Mouse (Mus musculus): ENCODE results near the gene Wfdc1. TPM values are rescaled to one million over a fixed set of nuclear protein-coding genes. Genes with fewer than 3 reads are reported as not detected.

Wfdc1 gene
- polyA plus RNA-seq, 1 experiment from 2014 or later = 3.1 TPM

DNA sequence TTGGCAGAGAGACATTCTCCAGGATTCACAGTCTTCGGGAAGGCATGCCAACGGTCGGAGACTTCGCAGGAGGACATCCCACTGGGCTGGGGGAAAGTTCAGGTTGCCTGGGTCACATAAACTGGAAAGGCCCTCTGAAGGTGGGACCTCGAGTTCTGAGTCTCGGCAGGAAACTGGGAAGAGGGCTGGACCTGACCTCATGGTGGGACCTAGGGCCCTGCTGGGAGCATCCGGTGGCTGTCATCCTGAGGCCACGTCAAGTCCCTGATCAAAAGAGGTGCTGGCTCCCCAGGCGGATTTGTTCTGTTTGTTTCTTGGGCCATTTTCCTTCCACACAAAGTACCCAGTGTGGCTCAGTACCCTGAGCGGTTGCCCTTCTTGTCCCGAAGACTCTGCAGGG is 2.7 kb upstream of the Wfdc1 start:
- peaks cover 40% of the 10 kb centered on the region for H3K4me1 ChIP-seq (replicated peaks)
- H3K27ac ChIP-seq (ENCODE audit: poor library complexity, severe bottlenecking) = no peak overlapping the region
- WGBS = 60% methylated on average over 11 of the region's 11 CpGs
- no peak overlapping the region for H3K4me3 ChIP-seq
- no peak overlapping the region for H3K9ac ChIP-seq
- 0 out of 2 replicates have a peak, but pooled peaks cover 10% of the 10 kb centered on the region for H3K27me3 ChIP-seq (replicated peaks)
- ATAC-seq (ENCODE audit: insufficient number of reproducible peaks, low FRiP score) = no peak
- H3K9me3 ChIP-seq (replicated peaks) = no peaks in the 10 kb centered on the region
- H3K4me2 ChIP-seq = no peak overlapping the region
- H3K36me3 ChIP-seq = no peaks in the 10 kb centered on the region

DNA sequence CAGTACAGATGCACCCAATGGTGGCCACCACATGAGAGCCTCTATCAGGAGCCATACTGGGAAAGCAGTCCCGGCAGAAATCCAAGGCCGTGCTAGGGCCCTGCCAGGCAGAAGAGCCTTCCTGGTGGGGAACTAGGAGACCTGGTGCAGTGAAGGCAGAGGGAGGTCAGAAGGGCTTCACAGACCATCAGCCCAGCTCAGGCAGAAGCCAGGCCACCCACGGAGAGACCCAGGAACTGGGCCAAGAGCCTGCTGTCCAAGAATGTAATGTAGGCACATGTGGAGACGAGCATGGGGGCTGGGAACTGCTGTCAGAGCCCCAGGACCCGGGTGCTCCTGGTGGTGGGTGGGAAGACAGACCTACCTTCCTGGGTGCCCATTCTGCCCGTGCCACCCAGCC is 895 bp upstream of the Wfdc1 start:
- Histone ChIP-seq H3K27me3 (replicated peaks) (0 out of 2 replicates have a peak, but pooled peaks cover 10% of the 10 kb centered on the region), H3K9ac (no peak overlapping the region), H3K4me2 (no peak overlapping the region), H3K9me3 (replicated peaks) (no peaks in the 10 kb centered on the region), H3K27ac (ENCODE audit: poor library complexity, severe bottlenecking) (no peak overlapping the region), H3K4me3 (no peak overlapping the region), H3K4me1 (replicated peaks) (peaks cover 51% of the 10 kb centered on the region), H3K36me3 (no peaks in the 10 kb centered on the region)
- 66% methylated on average over 6 of the region's 6 CpGs for WGBS
- no peak for ATAC-seq (ENCODE audit: insufficient number of reproducible peaks, low FRiP score)

DNA sequence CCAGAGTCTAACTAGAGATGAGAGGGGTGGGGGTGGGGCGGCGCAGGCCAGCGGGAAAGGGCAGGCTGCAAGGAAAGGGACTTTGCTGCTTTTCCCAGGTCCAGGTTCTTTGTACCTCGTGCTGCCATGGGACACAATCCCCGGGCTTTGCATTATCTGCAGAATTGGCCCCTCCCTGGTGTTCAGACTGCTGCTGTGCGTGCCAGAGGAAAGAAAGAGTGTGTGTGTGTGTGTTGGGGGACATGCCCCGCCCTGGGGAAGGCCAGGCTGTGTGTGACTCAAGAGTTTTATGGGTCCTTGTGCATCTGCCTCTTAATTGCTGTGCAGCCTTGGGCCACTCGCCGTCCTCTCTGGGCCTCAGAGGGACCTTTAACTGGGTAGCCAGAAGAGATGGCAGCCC is 2.3 kb downstream of the Wfdc1 start:
- 61% methylated on average over 9 of the region's 9 CpGs for WGBS
- H3K36me3 ChIP-seq = no peaks in the 10 kb centered on the region
- no peak overlapping the region for H3K4me2 ChIP-seq
- H3K9me3 ChIP-seq (replicated peaks) = no peaks in the 10 kb centered on the region
- no peak overlapping the region for H3K9ac ChIP-seq
- no peak for ATAC-seq (ENCODE audit: insufficient number of reproducible peaks, low FRiP score)
- H3K4me1 ChIP-seq (replicated peaks) = peaks cover 51% of the 10 kb centered on the region
- no peak overlapping the region for H3K4me3 ChIP-seq
- H3K27ac ChIP-seq (ENCODE audit: poor library complexity, severe bottlenecking) = no peak overlapping the region
- 0 out of 2 replicates have a peak, but pooled peaks cover 10% of the 10 kb centered on the region for H3K27me3 ChIP-seq (replicated peaks)

DNA sequence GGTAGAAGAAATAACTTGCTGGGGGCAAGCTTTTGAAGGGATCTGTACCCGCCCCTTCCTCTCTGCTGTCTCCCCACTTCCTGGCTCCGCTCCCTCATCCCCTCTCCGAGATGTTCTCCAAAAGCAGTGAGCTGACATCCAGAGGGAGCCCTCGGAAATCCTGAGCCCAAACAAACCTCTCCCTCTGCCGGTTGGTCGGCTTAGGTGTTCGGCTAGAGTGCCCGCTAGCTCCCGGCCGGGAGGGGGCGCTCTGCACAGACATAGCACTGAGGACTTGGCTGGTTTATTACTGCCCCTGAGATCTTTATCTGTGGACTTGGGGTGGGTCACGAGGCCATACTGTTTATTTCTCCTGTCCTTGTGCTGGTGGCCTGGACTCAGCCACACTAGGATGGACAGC is 3.1 kb downstream of the Wfdc1 start:
- peak overlapping the region; percentile 1; the same call in 1 of the 2 replicates for H3K27ac ChIP-seq (ENCODE audit: poor library complexity, severe bottlenecking)
- no peaks in the 10 kb centered on the region for H3K9me3 ChIP-seq (replicated peaks)
- WGBS = 52% methylated on average over 12 of the region's 12 CpGs
- H3K4me1 ChIP-seq (replicated peaks) = peaks cover 51% of the 10 kb centered on the region
- no peak for ATAC-seq (ENCODE audit: insufficient number of reproducible peaks, low FRiP score)
- H3K27me3 ChIP-seq (replicated peaks) = 0 out of 2 replicates have a peak, but pooled peaks cover 10% of the 10 kb centered on the region
- H3K4me3 ChIP-seq = no peak overlapping the region
- no peaks in the 10 kb centered on the region for H3K36me3 ChIP-seq
- no peak overlapping the region for H3K9ac ChIP-seq
- H3K4me2 ChIP-seq = no peak overlapping the region

DNA sequence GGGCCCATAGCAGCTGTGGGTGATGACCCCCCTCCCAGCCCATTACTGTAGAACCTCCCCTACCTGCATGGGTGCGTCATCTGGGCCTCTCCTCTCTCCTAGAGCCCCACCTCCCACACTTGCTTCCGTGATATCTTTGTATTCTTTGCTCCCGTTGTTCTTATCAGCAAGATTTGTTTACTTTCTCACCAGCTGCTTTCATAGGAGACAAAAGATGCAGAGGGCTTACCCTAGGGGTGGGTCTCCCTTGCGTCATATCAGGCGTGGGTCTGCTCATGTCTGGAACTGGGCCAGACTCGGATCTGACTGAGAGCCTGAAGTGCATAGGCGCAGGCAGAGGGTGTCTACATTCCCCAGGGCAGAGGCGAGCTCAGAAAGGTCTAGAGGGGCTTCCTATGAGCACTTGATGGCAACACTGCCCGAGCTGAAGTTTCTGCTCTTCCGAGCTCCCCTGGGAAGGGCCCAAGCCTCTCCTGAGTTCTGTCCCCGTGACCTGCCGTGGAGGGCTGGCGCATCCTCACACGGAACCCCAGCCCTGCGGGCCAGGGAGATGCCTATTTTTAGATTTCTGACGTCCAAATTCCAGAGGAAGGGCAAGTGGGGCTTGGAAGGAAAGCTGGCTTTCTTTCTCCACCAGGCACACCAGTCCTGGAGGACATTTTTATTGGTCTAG is 4.4 kb downstream of the Wfdc1 start:
- 14% methylated on average over 16 of the region's 16 CpGs for WGBS
- H3K9me3 ChIP-seq (replicated peaks) = no peaks in the 10 kb centered on the region
- H3K9ac ChIP-seq = 0 out of 2 replicates have a peak overlapping the region, but pooled peaks have one; percentile 34

DNA sequence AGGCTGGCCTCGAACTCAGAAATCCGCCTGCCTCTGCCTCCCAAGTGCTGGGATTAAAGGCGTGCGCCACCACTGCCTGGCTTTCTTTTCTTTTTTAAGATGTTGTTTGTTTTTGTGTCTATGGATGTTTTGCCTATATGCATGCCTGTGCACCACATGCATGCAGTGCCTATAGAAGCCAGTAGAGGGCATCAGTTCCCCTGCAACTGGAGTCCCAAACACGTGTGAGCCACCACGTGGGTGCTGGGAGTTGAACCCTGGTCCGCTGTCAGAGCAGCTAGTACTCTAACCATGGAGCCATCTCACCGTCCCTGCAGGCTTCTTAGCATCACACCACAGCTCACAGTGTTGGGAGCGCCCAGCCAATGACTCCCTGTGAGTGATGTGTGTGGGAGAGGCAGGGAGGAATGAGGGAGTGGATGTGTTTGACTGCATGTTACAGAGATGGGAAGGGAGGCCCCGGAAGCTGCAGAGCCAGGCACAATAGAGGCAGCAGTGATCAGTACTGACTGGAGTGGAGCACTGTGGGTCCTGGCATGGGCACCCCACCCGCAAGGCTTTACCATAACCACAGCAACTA is 7.9 kb downstream of the Wfdc1 start:
- Histone ChIP-seq H3K27me3 (replicated peaks) (0 out of 2 replicates have a peak, but pooled peaks cover under 1% of the 10 kb centered on the region), H3K4me1 (replicated peaks) (peaks cover 33% of the 10 kb centered on the region), H3K36me3 (no peaks in the 10 kb centered on the region), H3K27ac (ENCODE audit: poor library complexity, severe bottlenecking) (no peak overlapping the region), H3K4me3 (no peak overlapping the region), H3K9ac (no peak overlapping the region), H3K4me2 (no peak overlapping the region), H3K9me3 (replicated peaks) (no peaks in the 10 kb centered on the region)
- no peak for ATAC-seq (ENCODE audit: insufficient number of reproducible peaks, low FRiP score)
- 75% methylated on average over 11 of the region's 11 CpGs for WGBS

More for the DNA sequence above, 4.4 kb downstream of the Wfdc1 start:
- H3K36me3 ChIP-seq = no peaks in the 10 kb centered on the region
- ATAC-seq (ENCODE audit: insufficient number of reproducible peaks, low FRiP score) = peak; percentile 54
- peak overlapping the region; percentile 82 for H3K27ac ChIP-seq (ENCODE audit: poor library complexity, severe bottlenecking)
- H3K27me3 ChIP-seq (replicated peaks) = 0 out of 2 replicates have a peak, but pooled peaks cover 10% of the 10 kb centered on the region
- H3K4me1 ChIP-seq (replicated peaks) = peaks cover 46% of the 10 kb centered on the region
- H3K4me3 ChIP-seq = no peak overlapping the region; the same call in 1 of the 2 replicates
- H3K4me2 ChIP-seq = peak overlapping the region; percentile 45

DNA sequence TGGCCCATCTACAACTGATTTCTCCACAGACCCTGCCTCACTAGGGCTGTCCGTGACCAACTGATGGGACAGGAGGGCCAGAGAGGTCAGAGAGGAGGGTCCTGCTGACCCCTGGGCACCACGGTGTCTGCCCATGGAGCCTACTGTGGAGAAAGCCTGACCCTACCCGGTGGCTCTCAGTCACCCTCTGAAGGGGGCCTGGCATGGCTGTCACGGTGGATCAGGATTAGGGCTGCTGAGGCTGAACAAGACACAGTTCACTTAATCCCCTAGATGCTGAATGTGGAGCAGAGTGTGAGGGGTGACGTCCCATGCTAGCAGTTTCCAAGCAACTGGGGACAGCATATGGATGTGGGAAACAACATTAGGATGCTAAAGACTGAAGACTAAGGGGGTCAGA is 9.3 kb downstream of the Wfdc1 start:
- no peak overlapping the region for H3K4me2 ChIP-seq
- no peak overlapping the region for H3K4me3 ChIP-seq
- no peak for ATAC-seq (ENCODE audit: insufficient number of reproducible peaks, low FRiP score)
- 0 out of 2 replicates have a peak, but pooled peaks cover 4% of the 10 kb centered on the region for H3K27me3 ChIP-seq (replicated peaks)
- H3K27ac ChIP-seq (ENCODE audit: poor library complexity, severe bottlenecking) = no peak overlapping the region
- peaks cover 27% of the 10 kb centered on the region for H3K4me1 ChIP-seq (replicated peaks)
- 77% methylated on average over 5 of the region's 5 CpGs for WGBS
- H3K36me3 ChIP-seq = no peaks in the 10 kb centered on the region
- H3K9ac ChIP-seq = no peak overlapping the region
- H3K9me3 ChIP-seq (replicated peaks) = no peaks in the 10 kb centered on the region

DNA sequence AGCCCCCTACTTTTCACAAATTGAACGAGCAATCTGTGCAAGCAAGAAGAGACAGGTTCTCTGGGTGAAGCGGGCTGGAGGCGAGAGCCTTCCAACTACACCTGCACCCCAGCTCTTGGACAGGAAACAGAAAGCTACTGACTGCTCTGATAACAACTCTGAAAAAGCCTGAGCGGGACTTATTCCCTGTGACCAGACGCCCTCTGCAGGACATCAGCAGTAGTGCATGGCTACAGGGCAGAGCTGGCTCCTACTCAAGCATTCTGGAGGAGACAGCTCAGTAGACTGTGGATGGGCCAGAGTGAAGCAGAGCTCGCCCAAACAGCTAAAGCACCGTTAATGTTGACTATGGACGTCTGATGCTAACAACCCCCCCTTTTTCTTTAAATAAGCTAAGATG is 10.2 kb downstream of the Wfdc1 start:
- Histone ChIP-seq H3K4me3 (no peak overlapping the region), H3K4me1 (replicated peaks) (peaks cover 18% of the 10 kb centered on the region), H3K36me3 (no peaks in the 10 kb centered on the region), H3K9me3 (replicated peaks) (no peaks in the 10 kb centered on the region), H3K9ac (0 out of 2 replicates have a peak overlapping the region, but pooled peaks have one; percentile 3), H3K27me3 (replicated peaks) (peaks cover 8% of the 10 kb centered on the region; the same call in 1 of the 2 replicates), H3K4me2 (no peak overlapping the region), H3K27ac (ENCODE audit: poor library complexity, severe bottlenecking) (no peak overlapping the region)
- ATAC-seq (ENCODE audit: insufficient number of reproducible peaks, low FRiP score) = no peak
- WGBS = 15% methylated on average over 8 of the region's 8 CpGs

DNA sequence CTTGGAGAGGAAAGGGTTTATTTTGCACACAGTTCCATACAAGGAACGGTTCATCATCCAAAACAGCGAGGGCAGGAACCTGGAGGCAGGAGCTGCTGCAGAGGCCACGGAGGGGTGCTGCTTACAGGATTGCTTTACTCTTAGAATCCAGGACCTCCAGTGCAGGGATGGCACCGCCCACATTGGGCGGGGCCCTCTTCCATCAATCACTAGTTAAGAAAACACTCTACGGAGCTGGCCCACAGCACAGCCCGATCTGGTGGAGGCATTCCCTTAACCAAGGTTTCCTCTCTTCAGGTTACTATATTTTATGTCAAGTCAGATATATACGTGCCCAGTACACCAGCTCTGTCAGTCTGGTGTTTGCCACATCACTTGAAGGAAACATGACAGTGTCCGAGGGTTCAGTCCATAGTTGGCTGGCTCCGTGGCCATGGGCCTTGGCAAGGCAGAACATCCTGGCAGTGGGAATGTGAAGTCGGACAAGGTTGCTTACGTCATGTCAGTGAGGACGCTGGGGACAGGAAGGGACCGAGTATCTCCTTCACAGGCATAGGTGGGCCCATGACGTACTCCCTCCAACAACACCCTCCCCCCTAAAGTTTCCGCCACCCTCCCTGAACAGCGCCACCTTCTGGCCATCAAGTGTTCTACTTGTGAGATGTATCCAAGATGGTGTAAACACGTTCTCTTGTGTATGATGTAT is 12.1 kb downstream of the Wfdc1 start:
- ATAC-seq (ENCODE audit: insufficient number of reproducible peaks, low FRiP score) = 0 out of 2 replicates have a peak, but pooled peaks have one; percentile 12
- Histone ChIP-seq H3K27me3 (replicated peaks) (peaks cover 19% of the 10 kb centered on the region; the same call in 1 of the 2 replicates), H3K4me2 (peak overlapping the region; percentile 52), H3K9ac (no peak overlapping the region), H3K4me1 (replicated peaks) (peaks cover 10% of the 10 kb centered on the region), H3K9me3 (replicated peaks) (no peaks in the 10 kb centered on the region), H3K27ac (ENCODE audit: poor library complexity, severe bottlenecking) (no peak overlapping the region), H3K36me3 (no peaks in the 10 kb centered on the region), H3K4me3 (no peak overlapping the region)
- WGBS = 8% methylated on average over 18 of the region's 18 CpGs

DNA sequence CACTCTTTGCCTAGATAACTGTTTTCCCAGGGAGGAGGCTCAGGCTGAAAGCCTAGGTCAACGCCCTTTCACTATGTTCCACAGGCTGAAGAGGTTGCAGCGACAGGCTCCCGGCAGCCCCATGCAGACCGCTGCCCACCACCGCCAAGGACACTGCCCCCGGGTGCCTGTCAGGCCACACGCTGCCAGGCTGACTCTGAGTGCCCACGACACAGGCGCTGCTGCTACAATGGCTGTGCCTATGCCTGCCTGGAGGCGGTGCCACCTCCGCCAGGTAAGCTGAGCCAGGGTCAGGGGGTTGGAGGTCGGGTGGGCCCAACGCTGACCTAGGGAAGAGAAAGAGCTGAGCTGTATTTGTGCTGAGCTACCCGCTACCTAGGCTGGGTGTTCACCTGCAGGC is 13.0 kb downstream of the Wfdc1 start:
- 63% methylated on average over 14 of the region's 14 CpGs for WGBS
- H3K27ac ChIP-seq (ENCODE audit: poor library complexity, severe bottlenecking) = no peak overlapping the region

DNA sequence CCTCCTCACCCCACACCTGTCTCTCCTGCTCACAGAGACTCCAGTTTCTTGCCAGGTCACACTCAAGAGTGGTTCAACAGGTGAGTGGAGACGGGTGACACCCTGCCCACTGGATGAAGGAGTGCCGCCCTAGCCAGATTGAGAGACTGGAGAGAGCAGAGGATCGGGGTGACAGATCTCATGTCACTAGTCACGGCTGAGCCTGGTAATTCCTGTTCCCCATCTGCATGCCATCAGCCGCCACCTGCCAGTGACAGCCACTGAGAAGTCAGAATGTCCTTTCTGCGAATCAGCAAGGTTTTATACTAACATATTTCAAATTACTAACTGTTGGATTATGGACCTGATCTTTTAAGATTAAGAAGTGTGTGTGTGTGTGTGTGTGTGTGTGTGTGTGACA is 24.4 kb downstream of the Wfdc1 start:
- Histone ChIP-seq H3K9me3 (replicated peaks) (no peaks in the 10 kb centered on the region), H3K4me2 (no peak overlapping the region), H3K9ac (no peak overlapping the region), H3K4me1 (replicated peaks) (peaks cover 9% of the 10 kb centered on the region), H3K36me3 (no peaks in the 10 kb centered on the region), H3K27ac (ENCODE audit: poor library complexity, severe bottlenecking) (0 out of 2 replicates have a peak overlapping the region, but pooled peaks have one; percentile 18), H3K27me3 (replicated peaks) (0 out of 2 replicates have a peak, but pooled peaks cover 6% of the 10 kb centered on the region), H3K4me3 (no peak overlapping the region)
- WGBS = 37% methylated on average over 6 of the region's 6 CpGs
- no peak for ATAC-seq (ENCODE audit: insufficient number of reproducible peaks, low FRiP score)

More for the DNA sequence above, 13.0 kb downstream of the Wfdc1 start:
- Histone ChIP-seq H3K36me3 (no peaks in the 10 kb centered on the region), H3K9me3 (replicated peaks) (no peaks in the 10 kb centered on the region), H3K27me3 (replicated peaks) (peaks cover 26% of the 10 kb centered on the region; the same call in 1 of the 2 replicates), H3K4me2 (0 out of 2 replicates have a peak overlapping the region, but pooled peaks have one; percentile 5), H3K4me3 (no peak overlapping the region), H3K4me1 (replicated peaks) (peaks cover 10% of the 10 kb centered on the region), H3K9ac (no peak overlapping the region)
- ATAC-seq (ENCODE audit: insufficient number of reproducible peaks, low FRiP score) = no peak
